ENCODE assay signal across 10 mouse cellular contexts in the genomic region with DNA sequence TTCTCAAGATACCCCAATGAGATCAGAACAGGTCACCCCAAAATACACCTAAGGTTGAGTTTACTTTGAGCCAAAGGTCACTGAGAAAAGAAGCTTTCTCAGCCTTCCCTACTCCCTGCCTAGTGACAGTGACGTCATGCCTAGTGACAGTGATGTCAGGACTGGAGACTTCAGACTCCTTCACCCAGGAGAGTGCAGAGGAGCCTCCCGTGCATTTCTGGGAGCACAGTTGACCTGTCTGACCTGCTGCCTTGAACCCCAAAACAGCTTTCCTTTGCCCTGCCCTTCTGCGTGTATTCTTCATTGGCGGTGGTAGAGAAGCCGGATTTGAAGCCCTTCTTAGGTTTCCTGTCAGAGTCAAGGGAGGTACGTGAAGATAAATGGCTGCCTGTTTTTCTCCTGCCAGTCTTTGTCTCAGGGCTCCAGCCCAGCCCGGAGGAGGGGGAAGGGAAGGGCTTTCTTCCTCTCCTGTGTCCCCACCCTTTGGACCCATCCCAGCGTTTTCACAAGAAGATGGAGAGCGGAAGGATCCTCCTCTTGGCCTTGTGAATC. TPM values are rescaled to one million over a fixed set of nuclear protein-coding genes. Genes with fewer than 3 reads are reported as not detected.
DNase-seq lines count a peak whose midpoint lies in the region; ATAC-seq and TF ChIP-seq lines count a peak whose summit lies in the region.
"Had no signal": no experiment of that assay in that cellular context is flagged by ENCODE, and none has a peak within 500 bp of the region (broad histone marks: within the 10 kb centered on the region; RNA-seq: fewer than 3 reads in every experiment).

No protein-coding gene starts in this region.

- WGBS in heart, embryonic 15.5 days = 54% methylated on average over 9 of the region's 9 CpGs
- WGBS in lung, embryonic 15.5 days = 56% methylated on average over 9 of the region's 9 CpGs
- WGBS in forebrain, postnatal 0 days = 70% methylated on average over 9 of the region's 9 CpGs
- 41% methylated on average over 9 of the region's 9 CpGs for WGBS in liver, embryonic 12.5 days (ENCODE audit: insufficient replicate concordance)

- no peak overlapping the region for H3K4me3 ChIP-seq in heart, embryonic 15.5 days
- H3K4me3 ChIP-seq in lung, embryonic 15.5 days = no peak overlapping the region
- H3K4me3 ChIP-seq in forebrain, postnatal 0 days (ENCODE audit: low read depth, low read length) = no peak overlapping the region
- H3K4me3 ChIP-seq in liver, embryonic 12.5 days = no peak overlapping the region
- H3K4me3 ChIP-seq: midbrain, embryonic 12.5 days had no signal

- peak; percentile 67 for DNase-seq in MN1 (ENCODE audit: low spot score)
- peak; percentile 88 for DNase-seq in adrenal gland, postnatal 10 days
- DNase-seq in adipocyte (ENCODE audit: low spot score) = no peak
- no peak for DNase-seq in embryo, embryonic 10 days (ENCODE audit: low spot score)
- no peak for DNase-seq in forebrain, postnatal 0 days
- DNase-seq: thymus, postnatal 14 days had no signal

- H3K9me3 ChIP-seq in heart, embryonic 15.5 days (replicated peaks) = no peaks in the 10 kb centered on the region
- H3K9me3 ChIP-seq in lung, embryonic 15.5 days = no peaks in the 10 kb centered on the region
- H3K9me3 ChIP-seq in forebrain, postnatal 0 days (ENCODE audit: low read length) = no peaks in the 10 kb centered on the region
- H3K9me3 ChIP-seq in liver, embryonic 12.5 days (replicated peaks) = no peaks in the 10 kb centered on the region
- H3K9me3 ChIP-seq: midbrain, embryonic 12.5 days had no signal

- 0 out of 2 replicates have a peak, but pooled peaks have one; percentile 20 for ATAC-seq in heart, embryonic 15.5 days (replicated peaks; ENCODE audit: insufficient number of reproducible peaks, insufficient read depth, low FRiP score, low read depth)
- ATAC-seq in lung, embryonic 15.5 days (ENCODE audit: borderline replicate concordance, extremely low read depth, low FRiP score, low TSS enrichment) = no peak; the same call in 1 of the 2 replicates
- no peak for ATAC-seq in forebrain, postnatal 0 days
- no peak for ATAC-seq in liver, embryonic 12.5 days

- H3K4me1 ChIP-seq in heart, embryonic 15.5 days (replicated peaks) = peaks cover 40% of the 10 kb centered on the region
- H3K4me1 ChIP-seq in lung, embryonic 15.5 days = peaks cover 19% of the 10 kb centered on the region
- peaks cover 12% of the 10 kb centered on the region for H3K4me1 ChIP-seq in forebrain, postnatal 0 days (ENCODE audit: insufficient read depth)
- H3K4me1 ChIP-seq in liver, embryonic 12.5 days = peaks cover 42% of the 10 kb centered on the region

- H3K27me3 ChIP-seq in heart, embryonic 15.5 days = no peaks in the 10 kb centered on the region
- no peaks in the 10 kb centered on the region for H3K27me3 ChIP-seq in lung, embryonic 15.5 days
- H3K27me3 ChIP-seq in forebrain, postnatal 0 days (ENCODE audit: insufficient read depth, low read length) = no peaks in the 10 kb centered on the region
- peaks cover 7% of the 10 kb centered on the region; the same call in 1 of the 2 replicates for H3K27me3 ChIP-seq in liver, embryonic 12.5 days (replicated peaks)
- H3K27me3 ChIP-seq: midbrain, embryonic 12.5 days had no signal

- no peak overlapping the region for H3K9ac ChIP-seq in heart, embryonic 15.5 days
- H3K9ac ChIP-seq in lung, embryonic 15.5 days = no peak overlapping the region
- H3K9ac ChIP-seq in forebrain, postnatal 0 days = no peak overlapping the region
- no peak overlapping the region for H3K9ac ChIP-seq in liver, embryonic 12.5 days
- H3K9ac ChIP-seq: midbrain, embryonic 12.5 days had no signal

- TF ChIP-seq CTCF in forebrain, postnatal 0 days (IDR thresholded peaks at IDR 0.05; ENCODE audit: low read depth) = no peak

- H3K36me3 ChIP-seq in heart, embryonic 15.5 days = no peaks in the 10 kb centered on the region
- no peaks in the 10 kb centered on the region for H3K36me3 ChIP-seq in lung, embryonic 15.5 days
- H3K36me3 ChIP-seq in forebrain, postnatal 0 days (ENCODE audit: insufficient read depth) = no peaks in the 10 kb centered on the region
- H3K36me3 ChIP-seq in liver, embryonic 12.5 days = 0 out of 2 replicates have a peak, but pooled peaks cover 8% of the 10 kb centered on the region
- H3K36me3 ChIP-seq: midbrain, embryonic 12.5 days had no signal

- H3K4me2 ChIP-seq in heart, embryonic 15.5 days = no peak overlapping the region
- no peak overlapping the region for H3K4me2 ChIP-seq in lung, embryonic 15.5 days
- H3K4me2 ChIP-seq in forebrain, postnatal 0 days (ENCODE audit: low read depth) = no peak overlapping the region
- H3K4me2 ChIP-seq in liver, embryonic 12.5 days = no peak overlapping the region
- H3K4me2 ChIP-seq: midbrain, embryonic 12.5 days had no signal

- peak overlapping the region; percentile 21 for H3K27ac ChIP-seq in heart, embryonic 15.5 days
- H3K27ac ChIP-seq in lung, embryonic 15.5 days = peak overlapping the region; percentile 78
- H3K27ac ChIP-seq in forebrain, postnatal 0 days (ENCODE audit: low read depth, low read length) = no peak overlapping the region
- H3K27ac ChIP-seq in liver, embryonic 12.5 days = no peak overlapping the region
- H3K27ac ChIP-seq: midbrain, embryonic 12.5 days had no signal

RNA-seq across cellular contexts. Expression of a gene that starts 3.5 kb away (rescaled TPM):
- 10 to 100 TPM; 43.2 to 44.8 TPM for total RNA-seq in adrenal gland, postnatal 10 days (2021)
- polyA plus RNA-seq in heart, embryonic 15.5 days (2015; fragmentation: Nextera tagmentation; extraction: Ambion mirVana) = 30.7 and 38.6 TPM in 2 replicates
- polyA plus RNA-seq in lung, embryonic 15.5 days (2015; fragmentation: Nextera tagmentation; extraction: Ambion mirVana) = 38.3 and 40.0 TPM in 2 replicates
- 24.8 and 37.6 TPM in 2 replicates for total RNA-seq in forebrain, postnatal 0 days (2014; rRNA removed)
- 19.2 and 25.3 TPM in 2 replicates for polyA plus RNA-seq in forebrain, postnatal 0 days (2015; fragmentation: Nextera tagmentation; extraction: Ambion mirVana)
- 26.0 and 26.1 TPM in 2 replicates for polyA plus RNA-seq in liver, embryonic 12.5 days (2016; fragmentation: Nextera tagmentation; extraction: Ambion mirVana)

RNA-seq across cellular contexts. Expression of a gene that starts 9.2 kb away (rescaled TPM):
- 10 to 100 TPM; 39.7 to 41.9 TPM for total RNA-seq in adrenal gland, postnatal 10 days (2021)
- 6.6 and 8.3 TPM in 2 replicates for polyA plus RNA-seq in heart, embryonic 15.5 days (2015; fragmentation: Nextera tagmentation; extraction: Ambion mirVana)
- 7.4 and 8.0 TPM in 2 replicates for polyA plus RNA-seq in lung, embryonic 15.5 days (2015; fragmentation: Nextera tagmentation; extraction: Ambion mirVana)
- 49.0 and 59.6 TPM in 2 replicates for total RNA-seq in forebrain, postnatal 0 days (2014; rRNA removed)
- 27.8 and 32.7 TPM in 2 replicates for polyA plus RNA-seq in forebrain, postnatal 0 days (2015; fragmentation: Nextera tagmentation; extraction: Ambion mirVana)
- 1.8 and 2.5 TPM in 2 replicates for polyA plus RNA-seq in liver, embryonic 12.5 days (2016; fragmentation: Nextera tagmentation; extraction: Ambion mirVana)

Comparison
In these comparisons a context has a peak if more than half of its experiments do, and no peak if none do; other contexts are left out.
1. DNase-seq: peak in MN1 (single experiment) and adrenal gland, postnatal 10 days (single experiment); none in adipocyte (single experiment), embryo, embryonic 10 days (single experiment) and forebrain, postnatal 0 days (single experiment).
2. H3K27ac ChIP-seq: peak in heart, embryonic 15.5 days (single experiment) and lung, embryonic 15.5 days (single experiment); none in forebrain, postnatal 0 days (single experiment) and liver, embryonic 12.5 days (single experiment).